Mouse (Mus musculus) limb, embryonic 11.5 days (tissue): ENCODE measurements around the gene Med28. TPM values are rescaled to one million over a fixed set of nuclear protein-coding genes. Genes with fewer than 3 reads are reported as not detected.

Experiments used
- ATAC-seq: fragments of 200-750 bp; cut with Nextera tagmentation; 2 replicates; pipeline ENCODE4 v1.8.0; 2017; ENCODE audit warnings: low read depth; ENCODE audit not compliant: insufficient number of reproducible peaks, low FRiP score, low TSS enrichment
- DNase-seq: peaks from one replicate; pipeline ENCODE4 v3.0.0-alpha.2; 2015; ENCODE audit warnings: low spot score
- H3K27ac ChIP-seq: fragments of 300-500 bp; sonication (generic); replicated peaks from 2 replicates; pipeline ENCODE4 v1.5.1; 2014; ENCODE audit warnings: low read depth, mild to moderate bottlenecking, low read length
- H3K27me3 ChIP-seq: fragments of 300-500 bp; sonication (generic); 2 replicates; pipeline ENCODE4 v1.6.1; 2014; ENCODE audit warnings: mild to moderate bottlenecking, low read length, mixed read lengths; ENCODE audit not compliant: control insufficient read depth, insufficient read depth
- H3K36me3 ChIP-seq: fragments of 300-500 bp; sonication (generic); 2 replicates; pipeline ENCODE4 v1.6.1; 2014; ENCODE audit warnings: mild to moderate bottlenecking, low read length, moderate library complexity, mixed read lengths; ENCODE audit not compliant: control insufficient read depth, insufficient read depth
- H3K4me1 ChIP-seq: fragments of 300-500 bp; sonication (generic); 2 replicates; pipeline ENCODE4 v1.6.1; 2014; ENCODE audit warnings: low read length, mixed read lengths; ENCODE audit not compliant: control insufficient read depth, insufficient read depth
- H3K4me2 ChIP-seq: fragments of 300-500 bp; sonication (generic); 2 replicates; pipeline ENCODE4 v1.6.1; 2014; ENCODE audit warnings: low read depth, mild to moderate bottlenecking, moderate library complexity; ENCODE audit not compliant: severe bottlenecking
- H3K4me3 ChIP-seq: fragments of 300-500 bp; sonication (generic); 2 replicates; pipeline ENCODE4 v1.5.1; 2014; ENCODE audit warnings: low read depth, low read length
- H3K9ac ChIP-seq: fragments of 300-500 bp; sonication (generic); 2 replicates; pipeline ENCODE4 v1.6.1; 2014; ENCODE audit warnings: mild to moderate bottlenecking, low read length
- H3K9me3 ChIP-seq: fragments of 300-500 bp; sonication (generic); 2 replicates; pipeline ENCODE4 v1.6.1; 2016; ENCODE audit warnings: low read length; ENCODE audit not compliant: control insufficient read depth
- WGBS: fragments of 180-500 bp; shearing (Covaris S2); extraction: QIAGEN DNeasy Blood & Tissue Kit; methylation state at CpG from one replicate; pipeline ENCODE4 v1.1.7; 2014; 5-methylcytosine and 5-hydroxymethylcytosine counted together
- polyA plus RNA-seq: library from polyadenylated mRNA; unstranded; fragments of >200 nt; fragmentation: Nextera tagmentation; extraction: Ambion mirVana; gene quantifications from 2 replicates; pipeline ENCODE4 v1.2.1, GENCODE M21; 2014

Gene Med28
- polyA plus RNA-seq, 1 experiment from 2014 or later: 312 TPM

DNA sequence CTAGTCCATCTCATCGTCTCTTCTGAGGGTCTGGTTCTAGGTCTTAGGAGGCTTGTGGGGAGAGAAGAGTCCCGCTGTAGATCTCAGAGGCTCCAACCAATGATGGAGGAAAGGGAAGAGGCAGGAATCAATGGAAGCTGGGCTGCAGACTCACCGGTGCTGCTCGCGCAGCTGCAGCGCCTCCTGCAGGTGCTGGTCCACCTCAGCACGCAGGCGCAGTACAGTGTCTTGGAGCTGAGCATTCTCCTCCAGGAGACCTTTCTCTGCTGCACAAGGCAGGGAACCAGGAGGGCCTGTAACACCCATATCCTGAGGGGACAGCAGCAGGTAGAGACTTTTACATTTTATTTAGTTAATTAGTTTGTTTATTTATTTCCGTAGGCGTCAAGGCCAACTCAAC lies 19.5 kb downstream of the Med28 start:
- H3K9me3 ChIP-seq: no peaks in the 10 kb centered on the region
- no peak overlapping the region for H3K27ac ChIP-seq
- DNase-seq: no peak
- H3K27me3 ChIP-seq: no peaks in the 10 kb centered on the region
- no peaks in the 10 kb centered on the region for H3K36me3 ChIP-seq
- H3K9ac ChIP-seq: no peak overlapping the region
- H3K4me3 ChIP-seq: no peak overlapping the region
- ATAC-seq: no peak
- no peak overlapping the region for H3K4me2 ChIP-seq
- no peaks in the 10 kb centered on the region for H3K4me1 ChIP-seq
- WGBS: 60% methylated on average over 10 of the region's 10 CpGs

DNA sequence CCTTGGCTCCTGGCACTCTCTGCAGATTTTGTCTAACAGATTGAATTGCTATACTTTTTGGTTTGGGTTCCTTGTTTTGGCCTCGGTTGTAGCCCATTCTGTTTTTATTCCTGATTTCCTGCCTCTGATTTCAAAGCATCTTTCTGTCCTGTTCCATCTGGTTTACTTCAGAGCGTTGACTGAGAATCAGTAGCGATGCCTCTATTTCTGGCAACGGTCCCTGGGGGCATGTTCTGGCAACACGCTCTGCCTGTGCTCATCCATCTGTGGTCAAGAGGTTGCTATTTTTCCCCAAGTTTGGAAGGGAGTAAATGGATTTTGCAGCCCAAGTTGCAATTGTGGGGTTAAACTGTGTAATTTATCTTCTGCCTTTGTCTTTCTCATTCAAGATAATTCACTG lies 23.3 kb downstream of the Med28 start:
- 61% methylated on average over 5 of the region's 5 CpGs for WGBS
- Histone ChIP-seq H3K9me3 (no peaks in the 10 kb centered on the region), H3K9ac (no peak overlapping the region), H3K4me2 (no peak overlapping the region), H3K4me3 (no peak overlapping the region), H3K27ac (no peak overlapping the region), H3K4me1 (no peaks in the 10 kb centered on the region), H3K36me3 (no peaks in the 10 kb centered on the region), H3K27me3 (no peaks in the 10 kb centered on the region)
- DNase-seq: no peak
- ATAC-seq: no peak

DNA sequence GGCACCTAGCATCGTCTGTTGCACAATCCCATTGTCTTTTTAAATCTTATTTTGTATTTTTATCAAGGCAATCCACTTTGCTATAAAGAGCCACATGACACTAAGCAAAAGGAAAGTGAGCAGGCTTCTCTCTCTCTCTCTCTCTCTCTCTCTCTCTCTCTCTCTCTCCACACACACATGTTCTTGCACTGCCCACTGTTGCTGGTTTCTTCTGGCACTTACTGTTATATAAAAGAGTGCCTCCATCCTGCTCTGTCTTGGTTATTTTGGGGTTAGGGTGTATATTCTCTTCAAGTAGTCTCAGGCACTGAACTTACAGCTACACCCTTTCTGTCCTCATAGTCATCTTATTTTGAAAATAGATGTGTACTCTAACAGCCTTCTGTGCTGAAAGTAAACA lies 29.6 kb downstream of the Med28 start:
- ATAC-seq (no peak), DNase-seq (no peak)
- no peak overlapping the region for H3K4me3 ChIP-seq
- H3K27me3 ChIP-seq: no peaks in the 10 kb centered on the region
- 94% methylated on average over 1 of the region's 1 CpGs for WGBS
- no peak overlapping the region for H3K27ac ChIP-seq
- H3K4me1 ChIP-seq: no peaks in the 10 kb centered on the region
- H3K4me2 ChIP-seq: no peak overlapping the region
- H3K9ac ChIP-seq: no peak overlapping the region
- no peaks in the 10 kb centered on the region for H3K36me3 ChIP-seq
- no peaks in the 10 kb centered on the region for H3K9me3 ChIP-seq

DNA sequence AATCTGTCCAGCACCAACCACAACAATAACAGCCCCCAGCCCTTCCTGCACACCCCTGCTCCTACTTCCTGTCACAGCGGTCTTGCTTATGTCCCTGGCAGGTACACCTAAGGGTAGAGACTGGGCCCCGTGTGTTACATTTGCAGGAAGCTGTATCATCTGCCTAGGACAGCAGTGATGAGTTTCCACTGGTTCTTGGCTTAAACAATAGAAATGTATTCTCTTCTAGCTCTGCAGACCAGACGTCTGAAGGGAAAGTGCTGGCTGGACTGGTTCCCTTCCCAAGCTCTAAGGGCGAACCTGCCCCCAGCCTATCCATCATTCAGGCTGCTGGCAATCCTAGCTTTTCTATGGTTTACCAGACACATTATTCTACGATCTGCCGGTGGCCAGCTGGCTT lies 44.0 kb downstream of the Med28 start:
- no peak for ATAC-seq
- no peak overlapping the region for H3K4me2 ChIP-seq
- no peak overlapping the region for H3K27ac ChIP-seq
- no peaks in the 10 kb centered on the region for H3K4me1 ChIP-seq
- 71% methylated on average over 6 of the region's 6 CpGs for WGBS
- H3K27me3 ChIP-seq: no peaks in the 10 kb centered on the region
- H3K9me3 ChIP-seq: no peaks in the 10 kb centered on the region
- DNase-seq: no peak
- H3K9ac ChIP-seq: no peak overlapping the region
- no peak overlapping the region for H3K4me3 ChIP-seq
- H3K36me3 ChIP-seq: no peaks in the 10 kb centered on the region

DNA sequence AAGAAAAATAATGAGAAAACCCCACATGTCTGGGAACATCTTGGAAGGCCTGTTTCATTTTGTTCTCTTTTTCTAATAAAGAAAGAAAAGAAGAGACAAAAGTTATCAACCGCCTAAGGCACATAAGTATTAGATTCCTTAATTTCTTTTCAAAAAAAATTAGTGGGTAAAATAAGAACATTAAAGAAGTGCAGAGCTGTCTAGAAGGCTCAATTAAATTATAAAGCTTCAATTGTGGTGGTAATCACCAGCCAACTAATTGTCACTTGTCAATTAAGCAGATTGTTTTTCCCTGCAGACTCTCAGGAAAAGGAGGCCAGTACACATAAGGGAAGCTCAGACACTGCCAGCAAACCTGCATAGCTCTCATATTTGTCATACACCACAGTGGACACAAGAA lies 45.8 kb downstream of the Med28 start:
- no peak for ATAC-seq
- Histone ChIP-seq H3K9me3 (no peaks in the 10 kb centered on the region), H3K27me3 (no peaks in the 10 kb centered on the region), H3K27ac (no peak overlapping the region), H3K4me1 (no peaks in the 10 kb centered on the region), H3K4me2 (no peak overlapping the region), H3K9ac (no peak overlapping the region), H3K4me3 (no peak overlapping the region), H3K36me3 (no peaks in the 10 kb centered on the region)
- DNase-seq: no peak
- 88% methylated on average over 1 of the region's 1 CpGs for WGBS

DNA sequence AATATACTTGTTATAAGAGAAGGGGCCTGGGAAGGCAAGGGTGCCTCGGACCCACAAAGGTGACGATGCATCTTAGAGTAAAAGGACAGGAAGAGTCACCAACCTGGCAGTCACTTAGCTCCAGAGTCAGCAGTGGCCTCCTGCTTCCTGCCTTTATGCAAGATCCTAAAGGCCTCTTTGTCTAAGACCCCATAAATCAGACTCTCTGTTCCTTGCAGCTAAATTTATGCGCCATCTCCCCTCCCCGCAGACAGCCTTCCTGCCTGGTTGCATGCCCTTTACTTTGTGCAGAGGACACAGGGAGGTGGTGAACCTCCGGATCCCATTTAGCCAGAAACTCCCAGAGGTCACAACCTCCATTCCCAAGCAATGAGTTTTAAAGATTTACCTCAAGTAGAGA lies 52.8 kb downstream of the Med28 start:
- no peak overlapping the region for H3K4me3 ChIP-seq
- ATAC-seq (no peak), DNase-seq (peak; percentile 28)
- WGBS: 28% methylated on average over 5 of the region's 5 CpGs
- H3K4me2 ChIP-seq: no peak overlapping the region
- no peak overlapping the region for H3K9ac ChIP-seq
- H3K27me3 ChIP-seq: no peaks in the 10 kb centered on the region
- no peak overlapping the region for H3K27ac ChIP-seq
- H3K4me1 ChIP-seq: no peaks in the 10 kb centered on the region
- no peaks in the 10 kb centered on the region for H3K36me3 ChIP-seq
- no peaks in the 10 kb centered on the region for H3K9me3 ChIP-seq

DNA sequence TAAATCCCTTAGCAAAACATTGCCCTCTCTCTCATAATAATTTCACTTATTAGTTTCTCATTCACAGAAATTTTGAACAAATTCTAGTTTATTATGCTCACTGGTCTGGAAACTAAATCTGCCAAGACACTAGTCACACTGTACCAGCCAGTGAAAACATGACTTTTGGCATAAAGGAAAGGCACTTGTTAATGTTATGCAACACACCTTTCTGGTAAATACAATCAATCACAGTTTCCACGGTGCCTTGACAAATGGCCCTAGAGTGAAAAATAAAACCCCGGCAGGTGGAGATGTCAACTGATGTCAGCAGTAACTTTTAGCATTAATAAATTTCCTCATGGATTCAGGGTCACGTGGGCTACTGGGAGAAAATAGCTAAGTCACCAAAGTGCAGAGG lies 56.7 kb downstream of the Med28 start:
- 65% methylated on average over 3 of the region's 3 CpGs for WGBS
- no peak overlapping the region for H3K9ac ChIP-seq
- H3K4me2 ChIP-seq: no peak overlapping the region
- H3K4me1 ChIP-seq: no peaks in the 10 kb centered on the region
- no peaks in the 10 kb centered on the region for H3K36me3 ChIP-seq
- no peak overlapping the region for H3K4me3 ChIP-seq
- H3K27me3 ChIP-seq: no peaks in the 10 kb centered on the region
- no peak for DNase-seq
- H3K9me3 ChIP-seq: no peaks in the 10 kb centered on the region
- no peak for ATAC-seq
- H3K27ac ChIP-seq: no peak overlapping the region

DNA sequence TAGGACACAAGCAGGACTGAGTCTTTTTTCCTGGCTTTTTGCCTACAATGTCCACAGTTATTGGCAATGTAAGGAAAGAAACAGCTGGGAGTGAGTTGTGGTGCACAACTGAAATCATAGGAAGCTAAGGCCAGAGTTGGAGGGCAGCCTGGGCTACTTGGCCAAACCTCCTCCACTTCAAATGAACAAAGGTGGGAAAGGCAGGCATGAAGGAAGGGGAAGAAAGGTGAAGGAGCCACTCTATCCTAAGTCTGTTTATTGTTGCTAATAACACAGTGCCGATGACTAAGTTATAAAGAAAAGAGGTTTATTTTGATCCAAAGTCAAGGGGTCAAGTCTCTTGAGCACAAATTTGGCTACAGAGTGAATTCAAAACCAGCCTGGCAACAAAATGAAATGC lies 57.3 kb downstream of the Med28 start:
- Histone ChIP-seq H3K27ac (no peak overlapping the region), H3K4me2 (no peak overlapping the region), H3K36me3 (no peaks in the 10 kb centered on the region), H3K4me3 (no peak overlapping the region), H3K4me1 (no peaks in the 10 kb centered on the region), H3K27me3 (no peaks in the 10 kb centered on the region), H3K9me3 (no peaks in the 10 kb centered on the region), H3K9ac (no peak overlapping the region)
- no peak for ATAC-seq
- 100% methylated on average over 1 of the region's 1 CpGs for WGBS
- DNase-seq: no peak
